In the genomic region with DNA sequence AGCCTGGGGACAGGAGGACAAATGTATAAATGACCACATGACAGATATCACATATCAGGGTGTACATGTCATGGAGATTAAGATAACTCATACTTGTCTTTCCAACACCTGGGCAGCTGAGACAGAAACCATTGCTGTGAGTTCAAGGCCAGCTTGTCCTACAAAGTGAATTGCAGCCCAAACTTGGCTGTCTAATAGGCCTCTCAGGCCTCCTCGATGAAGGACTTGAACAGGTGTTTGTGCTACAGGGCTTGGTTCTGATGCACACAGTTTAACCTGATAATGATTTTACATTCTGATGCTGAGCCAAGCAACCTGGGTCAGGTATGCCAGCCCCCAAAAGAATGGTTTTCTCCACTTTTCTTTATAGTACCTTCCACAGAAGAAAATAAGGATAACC, we compare ENCODE assay signal across 27 mouse cellular contexts. TPM values are rescaled to one million over a fixed set of nuclear protein-coding genes. Genes with fewer than 3 reads are reported as not detected.
"Had no signal": no experiment of that assay in that cellular context is flagged by ENCODE, and none has a peak within 500 bp of the region (broad histone marks: within the 10 kb centered on the region; RNA-seq: fewer than 3 reads in every experiment).

No protein-coding gene starts in this region.

- H3K9ac ChIP-seq: liver, postnatal 0 days; lung, embryonic 15.5 days; midbrain, embryonic 13.5 days; midbrain, embryonic 15.5 days; neural tube, embryonic 12.5 days; stomach, embryonic 15.5 days had no signal

- H3K27ac ChIP-seq: lung, embryonic 15.5 days; macrophage; midbrain, embryonic 13.5 days; midbrain, embryonic 15.5 days; neural tube, embryonic 12.5 days; stomach, embryonic 15.5 days; stomach, postnatal 0 days had no signal

- H3K9me3 ChIP-seq: lung, embryonic 15.5 days; megakaryocyte, embryonic 14.5 days; midbrain, embryonic 13.5 days; midbrain, embryonic 15.5 days; neural tube, embryonic 12.5 days; stomach, embryonic 15.5 days had no signal

- DNase-seq: liver, postnatal 0 days; lung, adult 2 months; lung, postnatal 14 days; lung, postnatal 36 days; retina, postnatal 1 day; right cerebral cortex, adult 18-20 months; right cerebral cortex, postnatal 25 days; right cerebral cortex, postnatal 4 days; spleen, adult 18-20 months; thymus, adult 2 months; thymus, postnatal 25 days; thymus, postnatal 4 days had no signal

- H3K4me3 ChIP-seq: lung, embryonic 15.5 days; megakaryocyte, embryonic 14.5 days; midbrain, embryonic 13.5 days; midbrain, embryonic 15.5 days; neural tube, embryonic 12.5 days; stomach, embryonic 15.5 days had no signal

- H3K27me3 ChIP-seq: midbrain, embryonic 15.5 days had no signal

- H3K36me3 ChIP-seq: lung, embryonic 15.5 days; midbrain, embryonic 13.5 days; midbrain, embryonic 15.5 days; neural tube, embryonic 12.5 days; stomach, embryonic 15.5 days had no signal

- H3K4me1 ChIP-seq: lung, embryonic 15.5 days; megakaryocyte, embryonic 14.5 days; midbrain, embryonic 15.5 days; neural tube, embryonic 12.5 days; stomach, embryonic 15.5 days had no signal

RNA-seq across cellular contexts. Expression of a gene that starts 36.4 kb away (rescaled TPM):
- polyA plus RNA-seq: midbrain, embryonic 11.5 days; midbrain, embryonic 13.5 days; neural tube, embryonic 12.5 days; neural tube, embryonic 14.5 days; stomach, postnatal 0 days; urinary bladder, adult 2 months had no signal

RNA-seq across cellular contexts. Expression of a gene that starts 44.2 kb away (rescaled TPM):
- total RNA-seq: megakaryocyte progenitor cell, adult 5-6 weeks; midbrain, postnatal 0 days; monocyte, adult 5-6 weeks had no signal
- polyA plus RNA-seq: liver, postnatal 0 days; macrophage; midbrain, embryonic 13.5 days; midbrain, embryonic 15.5 days; midbrain, postnatal 0 days; neural tube, embryonic 14.5 days; small intestine, adult 2 months had no signal
